Mouse (Mus musculus) embryonic facial prominence, embryonic 12.5 days (tissue): ENCODE results near the gene Slc16a10. TPM values are rescaled to one million over a fixed set of nuclear protein-coding genes. Genes with fewer than 3 reads are reported as not detected.

Experiments used
- ATAC-seq: fragments of 200-750 bp; cut with Nextera tagmentation; 2 replicates; pipeline ENCODE4 v1.8.0; 2017; ENCODE audit not compliant: insufficient number of reproducible peaks, insufficient read depth, low FRiP score, low TSS enrichment
- H3K27ac ChIP-seq: fragments of 300-500 bp; sonication (generic); 2 replicates; pipeline ENCODE4 v1.5.1; 2016; ENCODE audit warnings: mild to moderate bottlenecking
- H3K27me3 ChIP-seq: fragments of 300-500 bp; sonication (generic); 2 replicates; pipeline ENCODE4 v1.6.1; 2016; ENCODE audit warnings: mild to moderate bottlenecking, moderate library complexity
- H3K36me3 ChIP-seq: fragments of 300-500 bp; sonication (generic); 2 replicates; pipeline ENCODE4 v1.6.1; 2016; ENCODE audit warnings: mild to moderate bottlenecking
- H3K4me1 ChIP-seq: fragments of 300-500 bp; sonication (generic); 2 replicates; pipeline ENCODE4 v1.6.1; 2016
- H3K4me2 ChIP-seq: fragments of 300-500 bp; sonication (generic); replicated peaks from 2 replicates; pipeline ENCODE4 v1.6.1; 2016; ENCODE audit warnings: mild to moderate bottlenecking, moderate library complexity
- H3K4me3 ChIP-seq: fragments of 300-500 bp; sonication (generic); 2 replicates; pipeline ENCODE4 v1.5.1; 2016; ENCODE audit warnings: mild to moderate bottlenecking
- H3K9ac ChIP-seq: fragments of 300-500 bp; sonication (generic); 2 replicates; pipeline ENCODE4 v1.6.1; 2016; ENCODE audit warnings: mild to moderate bottlenecking, moderate library complexity
- H3K9me3 ChIP-seq: fragments of 300-500 bp; sonication (generic); 2 replicates; pipeline ENCODE4 v1.6.1; 2016; ENCODE audit warnings: mild to moderate bottlenecking, moderate library complexity
- WGBS: fragments of 180-500 bp; shearing (Covaris S2); methylation state at CpG from one replicate; pipeline ENCODE4 v1.1.7; 2016; 5-methylcytosine and 5-hydroxymethylcytosine counted together
- polyA plus RNA-seq: library from polyadenylated mRNA; unstranded; fragments of >200 nt; fragmentation: Nextera tagmentation; extraction: Ambion mirVana; gene quantifications from 2 replicates; pipeline ENCODE4 v1.2.1, GENCODE M21; 2016

The Slc16a10 gene
- polyA plus RNA-seq, 1 experiment from 2014 or later = 6.5 TPM

GRCm38 (mm10) chr10:40102986-40103385, 39.1 kb downstream of the Slc16a10 start:
- no peaks in the 10 kb centered on the region for H3K36me3 ChIP-seq
- no peak overlapping the region for H3K4me2 ChIP-seq
- H3K4me3 ChIP-seq = no peak overlapping the region
- H3K27ac ChIP-seq = no peak overlapping the region
- ATAC-seq = no peak
- WGBS = 76% methylated on average over 8 of the region's 8 CpGs
- H3K9me3 ChIP-seq = no peaks in the 10 kb centered on the region
- H3K27me3 ChIP-seq = no peaks in the 10 kb centered on the region
- no peaks in the 10 kb centered on the region for H3K4me1 ChIP-seq
- no peak overlapping the region for H3K9ac ChIP-seq

GRCm38 (mm10) chr10:40102166-40102565, 39.9 kb downstream of the Slc16a10 start:
- no peak overlapping the region for H3K9ac ChIP-seq
- no peak for ATAC-seq
- no peak overlapping the region for H3K4me3 ChIP-seq
- H3K4me2 ChIP-seq = no peak overlapping the region
- H3K9me3 ChIP-seq = no peaks in the 10 kb centered on the region
- WGBS = 50% methylated on average over 3 of the region's 3 CpGs
- H3K27me3 ChIP-seq = no peaks in the 10 kb centered on the region
- H3K4me1 ChIP-seq = no peaks in the 10 kb centered on the region
- H3K27ac ChIP-seq = no peak overlapping the region
- no peaks in the 10 kb centered on the region for H3K36me3 ChIP-seq

GRCm38 (mm10) chr10:40098441-40098840, 43.6 kb downstream of the Slc16a10 start:
- H3K4me1 ChIP-seq = no peaks in the 10 kb centered on the region
- H3K4me3 ChIP-seq = no peak overlapping the region
- H3K27me3 ChIP-seq = no peaks in the 10 kb centered on the region
- H3K27ac ChIP-seq = no peak overlapping the region
- no peak overlapping the region for H3K9ac ChIP-seq
- ATAC-seq = no peak
- WGBS = 93% methylated on average over 1 of the region's 1 CpGs
- H3K36me3 ChIP-seq = no peaks in the 10 kb centered on the region
- no peak overlapping the region for H3K4me2 ChIP-seq
- H3K9me3 ChIP-seq = no peaks in the 10 kb centered on the region

- Histone ChIP-seq H3K27me3 (no peaks in the 10 kb centered on the region), H3K4me1 (no peaks in the 10 kb centered on the region), H3K27ac (no peak overlapping the region), H3K9me3 (no peaks in the 10 kb centered on the region), H3K36me3 (no peaks in the 10 kb centered on the region), H3K9ac (no peak overlapping the region), H3K4me3 (no peak overlapping the region), H3K4me2 (no peak overlapping the region)
- 68% methylated on average over 4 of the region's 4 CpGs for WGBS
- ATAC-seq = no peak
Measured at GRCm38 (mm10) chr10:40097519-40097918, 44.5 kb downstream of the Slc16a10 start.

- H3K4me1 ChIP-seq = peaks cover 3% of the 10 kb centered on the region; the same call in 1 of the 2 replicates
- no peak overlapping the region for H3K4me3 ChIP-seq
- ATAC-seq = no peak
- H3K9me3 ChIP-seq = no peaks in the 10 kb centered on the region
- no peaks in the 10 kb centered on the region for H3K36me3 ChIP-seq
- no peak overlapping the region for H3K4me2 ChIP-seq
- WGBS = 81% methylated on average over 2 of the region's 2 CpGs
- H3K27me3 ChIP-seq = no peaks in the 10 kb centered on the region
- no peak overlapping the region for H3K9ac ChIP-seq
- H3K27ac ChIP-seq = no peak overlapping the region
Measured at GRCm38 (mm10) chr10:40094752-40095151, 47.3 kb downstream of the Slc16a10 start.

GRCm38 (mm10) chr10:40093526-40093925, 48.5 kb downstream of the Slc16a10 start:
- no peak for ATAC-seq
- H3K9ac ChIP-seq = no peak overlapping the region
- H3K36me3 ChIP-seq = no peaks in the 10 kb centered on the region
- no peak overlapping the region for H3K27ac ChIP-seq
- H3K4me3 ChIP-seq = no peak overlapping the region
- H3K4me1 ChIP-seq = peaks cover 3% of the 10 kb centered on the region; the same call in 1 of the 2 replicates
- H3K9me3 ChIP-seq = no peaks in the 10 kb centered on the region
- H3K4me2 ChIP-seq = no peak overlapping the region
- no peaks in the 10 kb centered on the region for H3K27me3 ChIP-seq

GRCm38 (mm10) chr10:40091455-40091854, 50.6 kb downstream of the Slc16a10 start:
- Histone ChIP-seq H3K27me3 (no peaks in the 10 kb centered on the region), H3K9ac (no peak overlapping the region), H3K9me3 (no peaks in the 10 kb centered on the region), H3K4me1 (peaks cover 3% of the 10 kb centered on the region; the same call in 1 of the 2 replicates), H3K4me2 (no peak overlapping the region), H3K4me3 (no peak overlapping the region), H3K36me3 (no peaks in the 10 kb centered on the region), H3K27ac (no peak overlapping the region)
- no peak for ATAC-seq
- 83% methylated on average over 2 of the region's 2 CpGs for WGBS

GRCm38 (mm10) chr10:40090504-40091428, 51.3 kb downstream of the Slc16a10 start:
- Histone ChIP-seq H3K4me3 (no peak overlapping the region), H3K27ac (no peak overlapping the region), H3K36me3 (no peaks in the 10 kb centered on the region), H3K4me1 (peaks cover 6% of the 10 kb centered on the region), H3K4me2 (no peak overlapping the region), H3K27me3 (no peaks in the 10 kb centered on the region), H3K9me3 (no peaks in the 10 kb centered on the region), H3K9ac (no peak overlapping the region)
- 81% methylated on average over 11 of the region's 11 CpGs for whole genome bisulfite sequencing
- ATAC-seq = no peak

GRCm38 (mm10) chr10:40084332-40085093, 57.5 kb downstream of the Slc16a10 start:
- 74% methylated on average over 12 of the region's 12 CpGs for WGBS
- Histone ChIP-seq H3K27me3 (no peaks in the 10 kb centered on the region), H3K4me2 (no peak overlapping the region), H3K27ac (no peak overlapping the region), H3K9ac (no peak overlapping the region), H3K9me3 (no peaks in the 10 kb centered on the region), H3K36me3 (no peaks in the 10 kb centered on the region), H3K4me3 (no peak overlapping the region), H3K4me1 (peaks cover 10% of the 10 kb centered on the region; the same call in 1 of the 2 replicates)
- ATAC-seq = 0 out of 2 replicates have a peak, but pooled peaks have one; percentile 52

- Histone ChIP-seq H3K27me3 (no peaks in the 10 kb centered on the region), H3K4me3 (no peak overlapping the region), H3K36me3 (no peaks in the 10 kb centered on the region), H3K4me1 (peaks cover 10% of the 10 kb centered on the region; the same call in 1 of the 2 replicates), H3K9me3 (no peaks in the 10 kb centered on the region), H3K9ac (no peak overlapping the region), H3K4me2 (no peak overlapping the region), H3K27ac (no peak overlapping the region)
- 82% methylated on average over 4 of the region's 4 CpGs for WGBS
- ATAC-seq = no peak
Measured at GRCm38 (mm10) chr10:40083556-40083955, 58.5 kb downstream of the Slc16a10 start.

- Histone ChIP-seq H3K27me3 (no peaks in the 10 kb centered on the region), H3K36me3 (no peaks in the 10 kb centered on the region), H3K4me2 (no peak overlapping the region), H3K4me1 (peaks cover 10% of the 10 kb centered on the region; the same call in 1 of the 2 replicates), H3K9me3 (no peaks in the 10 kb centered on the region), H3K9ac (no peak overlapping the region), H3K4me3 (no peak overlapping the region), H3K27ac (no peak overlapping the region)
- 89% methylated on average over 7 of the region's 7 CpGs for WGBS
- ATAC-seq = no peak
Measured at GRCm38 (mm10) chr10:40082668-40083067, 59.4 kb downstream of the Slc16a10 start.
